Mouse (Mus musculus) bone marrow macrophage, adult 2 months (primary cell): ENCODE results near the gene Lyve1.

ENCODE experiments used
- CTCF ChIP-seq: IDR thresholded peaks from 2 replicates; pipeline ENCODE4 v1.5.1; 2012; ENCODE audit warnings: low read depth, mild to moderate bottlenecking, low read length, moderate library complexity
- POLR2A ChIP-seq: IDR thresholded peaks from 2 replicates; pipeline ENCODE4 v1.6.1; 2012; ENCODE audit warnings: mild to moderate bottlenecking, low read depth, low read length, borderline replicate concordance

GRCm38 (mm10) chr7:110823593-110823992, 39.4 kb downstream of the Lyve1 start:
- TF ChIP-seq POLR2A (no peak), CTCF (no peak)
